Mouse (Mus musculus) neural tube, embryonic 11.5 days (tissue): ENCODE measurements around the gene Adcy5. TPM values are rescaled to one million over a fixed set of nuclear protein-coding genes. Genes with fewer than 3 reads are reported as not detected.

Source experiments
- ATAC-seq: fragments of 200-750 bp; cut with Nextera tagmentation; 2 replicates; pipeline ENCODE4 v1.8.0; 2017; ENCODE audit warnings: moderate number of reproducible peaks, mild to moderate bottlenecking, moderate TSS enrichment, moderate library complexity; ENCODE audit not compliant: insufficient read depth, low FRiP score, low TSS enrichment
- DNase-seq: peaks from one replicate; pipeline ENCODE4 v3.0.0-alpha.2; 2015; ENCODE audit warnings: low spot score
- H3K27ac ChIP-seq: fragments of 300-500 bp; sonication (generic); 2 replicates; pipeline ENCODE4 v1.5.1; 2014; ENCODE audit warnings: low read depth, mild to moderate bottlenecking, low read length
- H3K27me3 ChIP-seq: fragments of 300-500 bp; sonication (generic); 2 replicates; pipeline ENCODE4 v1.6.1; 2014; ENCODE audit warnings: mild to moderate bottlenecking, low read length, mixed read lengths; ENCODE audit not compliant: control insufficient read depth, insufficient read depth
- H3K36me3 ChIP-seq: fragments of 300-500 bp; sonication (generic); 2 replicates; pipeline ENCODE4 v1.6.1; 2014; ENCODE audit warnings: mild to moderate bottlenecking, low read length, moderate library complexity, mixed read lengths; ENCODE audit not compliant: control insufficient read depth, insufficient read depth
- H3K4me1 ChIP-seq: fragments of 300-500 bp; sonication (generic); 2 replicates; pipeline ENCODE4 v1.6.1; 2014; ENCODE audit warnings: low read length, mixed read lengths; ENCODE audit not compliant: control insufficient read depth, insufficient read depth
- H3K4me2 ChIP-seq: fragments of 300-500 bp; sonication (generic); 2 replicates; pipeline ENCODE4 v1.6.1; 2014; ENCODE audit warnings: low read depth, mild to moderate bottlenecking, moderate library complexity
- H3K4me3 ChIP-seq: fragments of 300-500 bp; sonication (generic); 2 replicates; pipeline ENCODE4 v1.5.1; 2014; ENCODE audit warnings: low read depth, low read length
- H3K9ac ChIP-seq: fragments of 300-500 bp; sonication (generic); 2 replicates; pipeline ENCODE4 v1.6.1; 2014; ENCODE audit warnings: mild to moderate bottlenecking, low read length
- H3K9me3 ChIP-seq: fragments of 300-500 bp; sonication (generic); 2 replicates; pipeline ENCODE4 v1.6.1; 2016; ENCODE audit warnings: low read length; ENCODE audit not compliant: control insufficient read depth
- WGBS: fragments of 180-500 bp; shearing (Covaris S2); extraction: QIAGEN DNeasy Blood & Tissue Kit; methylation state at CpG from one replicate; pipeline ENCODE4 v1.1.7; 2014; 5-methylcytosine and 5-hydroxymethylcytosine counted together
- polyA plus RNA-seq: library from polyadenylated mRNA; unstranded; fragments of >200 nt; fragmentation: Nextera tagmentation; extraction: Ambion mirVana; gene quantifications from 2 replicates; pipeline ENCODE4 v1.2.1, GENCODE M21; 2014

Gene Adcy5
- polyA plus RNA-seq, 1 experiment from 2014 or later, result 2.3 TPM

DNA sequence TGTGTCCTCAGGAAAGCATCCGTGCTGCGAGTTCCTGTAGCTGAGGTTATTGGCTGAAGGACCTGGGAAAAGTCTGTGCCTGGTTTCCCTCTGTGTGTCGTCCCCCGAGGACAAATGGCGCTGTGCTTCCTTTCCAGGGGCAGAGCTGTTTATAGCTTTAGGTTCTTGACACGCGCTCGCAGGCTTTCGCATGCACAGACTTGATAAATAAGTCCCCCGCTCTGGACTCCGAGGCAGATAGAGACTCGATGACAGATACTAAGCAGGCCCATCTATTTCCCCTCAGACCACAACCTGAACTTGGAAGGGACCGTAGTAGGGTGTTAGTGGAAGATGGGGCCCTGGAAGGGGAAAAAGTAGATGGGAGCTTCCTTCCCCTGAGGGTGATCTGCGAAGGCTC lies 70.0 kb downstream of the Adcy5 start:
- WGBS, result 66% methylated on average over 14 of the region's 14 CpGs
- Histone ChIP-seq H3K4me1 (no peaks in the 10 kb centered on the region; the same call in 1 of the 2 replicates), H3K9me3 (no peaks in the 10 kb centered on the region), H3K4me3 (no peak overlapping the region), H3K36me3 (no peaks in the 10 kb centered on the region), H3K9ac (no peak overlapping the region), H3K4me2 (no peak overlapping the region), H3K27ac (no peak overlapping the region), H3K27me3 (no peaks in the 10 kb centered on the region)
- DNase-seq, result no peak
- ATAC-seq, result no peak

- Histone ChIP-seq H3K4me1 (no peaks in the 10 kb centered on the region), H3K27me3 (no peaks in the 10 kb centered on the region), H3K4me3 (no peak overlapping the region), H3K27ac (no peak overlapping the region), H3K9me3 (no peaks in the 10 kb centered on the region), H3K4me2 (no peak overlapping the region), H3K36me3 (no peaks in the 10 kb centered on the region), H3K9ac (no peak overlapping the region)
- no peak for DNase-seq
- WGBS, result 65% methylated on average over 11 of the region's 11 CpGs
- ATAC-seq, result no peak
Observed at GRCm38 (mm10) chr16:35229582-35229981, 74.9 kb downstream of the Adcy5 start.

- no peak for DNase-seq
- Histone ChIP-seq H3K4me2 (no peak overlapping the region), H3K27ac (no peak overlapping the region), H3K36me3 (no peaks in the 10 kb centered on the region), H3K27me3 (no peaks in the 10 kb centered on the region), H3K4me1 (no peaks in the 10 kb centered on the region), H3K9ac (no peak overlapping the region), H3K9me3 (no peaks in the 10 kb centered on the region), H3K4me3 (no peak overlapping the region)
- ATAC-seq, result no peak
- 45% methylated on average over 14 of the region's 14 CpGs for WGBS
Observed at GRCm38 (mm10) chr16:35232153-35232750, 77.6 kb downstream of the Adcy5 start.

DNA sequence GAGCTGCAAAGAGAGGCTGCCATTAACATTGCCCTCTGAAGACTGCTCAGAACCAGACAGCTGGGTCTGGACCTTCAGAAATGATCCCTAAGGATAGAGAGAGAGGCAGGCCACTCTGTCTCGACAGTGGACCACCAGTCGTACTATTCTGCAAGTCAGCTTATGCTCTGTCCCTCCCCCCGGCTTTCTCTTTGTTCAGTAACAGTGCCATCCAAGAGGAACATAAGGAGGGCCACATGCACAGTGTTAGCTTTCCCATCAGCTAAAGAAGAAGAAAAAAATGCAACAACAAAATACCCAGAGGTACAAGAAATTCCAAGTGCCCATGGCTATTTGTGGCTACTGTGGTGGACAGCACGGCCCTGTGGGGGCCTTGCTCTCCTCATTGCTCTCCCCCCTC lies 78.7 kb downstream of the Adcy5 start:
- Histone ChIP-seq H3K9me3 (no peaks in the 10 kb centered on the region), H3K27me3 (no peaks in the 10 kb centered on the region), H3K27ac (no peak overlapping the region), H3K9ac (no peak overlapping the region), H3K4me1 (no peaks in the 10 kb centered on the region), H3K4me3 (no peak overlapping the region), H3K4me2 (no peak overlapping the region), H3K36me3 (no peaks in the 10 kb centered on the region)
- DNase-seq, result no peak
- no peak for ATAC-seq
- 80% methylated on average over 4 of the region's 4 CpGs for WGBS

- H3K27me3 ChIP-seq, result no peaks in the 10 kb centered on the region
- H3K9me3 ChIP-seq, result no peaks in the 10 kb centered on the region
- ATAC-seq, result no peak
- H3K27ac ChIP-seq, result no peak overlapping the region
- no peaks in the 10 kb centered on the region for H3K36me3 ChIP-seq
- no peak for DNase-seq
- H3K4me1 ChIP-seq, result no peaks in the 10 kb centered on the region
- H3K4me2 ChIP-seq, result no peak overlapping the region
- H3K4me3 ChIP-seq, result no peak overlapping the region
- 91% methylated on average over 7 of the region's 7 CpGs for WGBS
- H3K9ac ChIP-seq, result no peak overlapping the region
Observed at GRCm38 (mm10) chr16:35237091-35237490, 82.4 kb downstream of the Adcy5 start.

- 71% methylated on average over 12 of the region's 12 CpGs for WGBS
- H3K27me3 ChIP-seq, result no peaks in the 10 kb centered on the region
- no peak overlapping the region for H3K4me2 ChIP-seq
- no peak for DNase-seq
- no peak overlapping the region for H3K4me3 ChIP-seq
- H3K9ac ChIP-seq, result no peak overlapping the region
- no peaks in the 10 kb centered on the region for H3K9me3 ChIP-seq
- no peaks in the 10 kb centered on the region for H3K36me3 ChIP-seq
- H3K4me1 ChIP-seq, result no peaks in the 10 kb centered on the region
- ATAC-seq, result no peak
- H3K27ac ChIP-seq, result no peak overlapping the region
Observed at GRCm38 (mm10) chr16:35239318-35239965, 84.8 kb downstream of the Adcy5 start.

GRCm38 (mm10) chr16:35239966-35240730 lies 85.5 kb downstream of the Adcy5 start:
- no peak for DNase-seq
- 83% methylated on average over 4 of the region's 4 CpGs for WGBS
- Histone ChIP-seq H3K4me1 (no peaks in the 10 kb centered on the region), H3K27me3 (no peaks in the 10 kb centered on the region), H3K27ac (no peak overlapping the region), H3K9me3 (no peaks in the 10 kb centered on the region), H3K9ac (no peak overlapping the region), H3K4me2 (no peak overlapping the region), H3K4me3 (no peak overlapping the region), H3K36me3 (no peaks in the 10 kb centered on the region)
- no peak for ATAC-seq

DNA sequence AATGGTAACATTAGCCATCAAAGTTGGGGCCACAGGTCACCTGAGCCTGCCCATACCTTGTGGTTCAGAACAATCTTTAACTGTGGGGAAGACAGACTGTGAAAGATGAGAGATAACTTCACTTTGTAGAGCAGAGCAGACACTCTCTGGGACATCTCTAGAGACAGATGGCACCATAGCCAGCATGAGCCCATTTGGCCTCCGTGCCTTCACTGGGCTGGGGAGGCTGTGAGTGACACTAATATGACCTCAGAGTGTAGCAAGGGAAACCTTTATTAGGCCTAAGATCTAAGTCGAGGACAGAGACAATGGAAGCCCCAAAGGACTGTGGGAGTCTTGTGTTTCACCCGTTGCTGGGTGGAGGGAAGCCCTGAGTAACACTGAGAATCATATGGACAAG lies 92.7 kb downstream of the Adcy5 start:
- no peak overlapping the region for H3K4me3 ChIP-seq
- H3K27ac ChIP-seq, result no peak overlapping the region
- DNase-seq (no peak), ATAC-seq (no peak)
- no peaks in the 10 kb centered on the region for H3K9me3 ChIP-seq
- H3K36me3 ChIP-seq, result no peaks in the 10 kb centered on the region
- no peak overlapping the region for H3K9ac ChIP-seq
- no peak overlapping the region for H3K4me2 ChIP-seq
- H3K4me1 ChIP-seq, result no peaks in the 10 kb centered on the region
- WGBS, result 37% methylated on average over 3 of the region's 3 CpGs
- no peaks in the 10 kb centered on the region for H3K27me3 ChIP-seq

GRCm38 (mm10) chr16:35248825-35249224 lies 94.1 kb downstream of the Adcy5 start:
- 60% methylated on average over 9 of the region's 9 CpGs for WGBS
- Histone ChIP-seq H3K27ac (no peak overlapping the region), H3K27me3 (no peaks in the 10 kb centered on the region), H3K36me3 (no peaks in the 10 kb centered on the region), H3K4me1 (no peaks in the 10 kb centered on the region), H3K4me2 (no peak overlapping the region), H3K9ac (no peak overlapping the region), H3K9me3 (no peaks in the 10 kb centered on the region), H3K4me3 (no peak overlapping the region)
- DNase-seq (no peak), ATAC-seq (no peak)
